Comparison of ENCODE assay signal across 10 mouse cellular contexts in genomic region chr15:103308056-103308875, GRCm38 (mm10). TPM values are rescaled to one million over a fixed set of nuclear protein-coding genes. Genes with fewer than 3 reads are reported as not detected.
A peak's percentile ranks its signal among the peaks of the same experiment; 100 is the strongest.
DNase-seq lines count a peak whose midpoint lies in the region; ATAC-seq lines count a peak whose summit lies in the region.
"Had no signal": no experiment of that assay in that cellular context is flagged by ENCODE, and none has a peak within 500 bp of the region (broad histone marks: within the 10 kb centered on the region; RNA-seq: fewer than 3 reads in every experiment).

No protein-coding gene starts in this region.

- H3K4me2 ChIP-seq in embryonic facial prominence, embryonic 14.5 days (ENCODE audit: low read depth, low read length), result peak overlapping the region; percentile 13; the same call in 1 of the 2 replicates

- no peaks in the 10 kb centered on the region for H3K36me3 ChIP-seq in embryonic facial prominence, embryonic 14.5 days (ENCODE audit: control insufficient read depth, insufficient read depth, low read length)

- H3K4me3 ChIP-seq in embryonic facial prominence, embryonic 14.5 days (ENCODE audit: low read depth, low read length), result no peak overlapping the region

- H3K4me1 ChIP-seq in embryonic facial prominence, embryonic 14.5 days (ENCODE audit: control insufficient read depth, insufficient read depth, low read length), result peaks cover 22% of the 10 kb centered on the region

- no peak for ATAC-seq in embryonic facial prominence, embryonic 14.5 days (ENCODE audit: low read depth)
- ATAC-seq in erythroid progenitor cell, adult 5-6 weeks (replicated peaks; ENCODE audit: low FRiP score, poor library complexity, severe bottlenecking), result no peak

- 46% methylated on average over 28 of the region's 28 CpGs for WGBS in embryonic facial prominence, embryonic 14.5 days

- DNase-seq in heart, adult 11 months, result peak; percentile 91
- DNase-seq in heart, adult 8-10 months (ENCODE audit: low spot score), result no peak
- no peak for DNase-seq in embryonic facial prominence, embryonic 14.5 days (ENCODE audit: low spot score)
- peak; percentile 50 for DNase-seq in kidney, adult 9 months
- peak; percentile 44 for DNase-seq in lung, postnatal 14 days
- DNase-seq in frontal cortex, postnatal 14 days (ENCODE audit: low spot score in 2 of 2), result no peak
- no peak for DNase-seq in gastrocnemius, adult 8-10 months (ENCODE audit: low spot score in 2 of 2)

- H3K27me3 ChIP-seq in embryonic facial prominence, embryonic 14.5 days (replicated peaks; ENCODE audit: control insufficient read depth, insufficient read depth, low read length), result no peaks in the 10 kb centered on the region

- H3K9me3 ChIP-seq in embryonic facial prominence, embryonic 14.5 days (ENCODE audit: control insufficient read depth, low read length), result no peaks in the 10 kb centered on the region

- no peak overlapping the region for H3K27ac ChIP-seq in embryonic facial prominence, embryonic 14.5 days (replicated peaks; ENCODE audit: low read depth, low read length)

- 0 out of 2 replicates have a peak overlapping the region, but pooled peaks have one; percentile 34 for H3K9ac ChIP-seq in embryonic facial prominence, embryonic 14.5 days (ENCODE audit: low read depth, low read length)

RNA-seq across cellular contexts. Expression of gene Gpr84, which starts 2.1 kb away (rescaled TPM):
- total RNA-seq in heart, adult 8-10 months (2022), result not detected
- 0.13 and 0.47 TPM in 2 replicates for polyA plus RNA-seq in embryonic facial prominence, embryonic 14.5 days (2014; fragmentation: Nextera tagmentation; extraction: Ambion mirVana)
- total RNA-seq in erythroid progenitor cell, adult 5-6 weeks (2015; ENCODE audit: low replicate concordance), result 0.72 TPM in 1 of 2 replicates, not detected in the other
- total RNA-seq in erythroid progenitor cell, adult 5-6 weeks (2017; ENCODE audit: low replicate concordance), result 3.9 TPM in 1 of 2 replicates, not detected in the other
- total RNA-seq in gastrocnemius, adult 8-10 months (2022), result not detected
- total RNA-seq: heart, postnatal 10 days had no signal

RNA-seq across cellular contexts. Expression of gene Zfp385a, which starts 31.6 kb away (rescaled TPM):
- 1 to 10 TPM; 6.7 to 9.5 (median 8.8) TPM for total RNA-seq in heart, adult 8-10 months (2022)
- polyA plus RNA-seq in embryonic facial prominence, embryonic 14.5 days (2014; fragmentation: Nextera tagmentation; extraction: Ambion mirVana), result 18.4 and 19.0 TPM in 2 replicates
- total RNA-seq in erythroid progenitor cell, adult 5-6 weeks (2015; ENCODE audit: low replicate concordance), result 4.2 and 6.5 TPM in 2 replicates
- 0.30 and 0.77 TPM in 2 replicates for total RNA-seq in erythroid progenitor cell, adult 5-6 weeks (2017; ENCODE audit: low replicate concordance)
- 1 to 10 TPM; 5.7 to 6.4 (median 5.9) TPM for total RNA-seq in gastrocnemius, adult 8-10 months (2022)

RNA-seq across cellular contexts. Expression of gene Copz1, which starts 35.8 kb away (rescaled TPM):
- 10 to 100 TPM; 48.9 to 55.0 (median 49.4) TPM for total RNA-seq in heart, adult 8-10 months (2022)
- 274 and 289 TPM in 2 replicates for polyA plus RNA-seq in embryonic facial prominence, embryonic 14.5 days (2014; fragmentation: Nextera tagmentation; extraction: Ambion mirVana)
- 158 and 167 TPM in 2 replicates for total RNA-seq in erythroid progenitor cell, adult 5-6 weeks (2015; ENCODE audit: low replicate concordance)
- 37.6 and 42.4 TPM in 2 replicates for total RNA-seq in erythroid progenitor cell, adult 5-6 weeks (2017; ENCODE audit: low replicate concordance)
- total RNA-seq in gastrocnemius, adult 8-10 months (2022), result 10 to 100 TPM; 34.7 to 39.4 (median 35.6) TPM

RNA-seq across cellular contexts. Expression of gene Nfe2, which starts 50.1 kb away (rescaled TPM):
- 1 to 10 TPM in 2 of 4 experiments, under 1 TPM in 2; 0.31 to 2.6 (median 0.88) TPM for total RNA-seq in heart, adult 8-10 months (2022)
- 2.1 and 2.5 TPM in 2 replicates for polyA plus RNA-seq in embryonic facial prominence, embryonic 14.5 days (2014; fragmentation: Nextera tagmentation; extraction: Ambion mirVana)
- 368 and 436 TPM in 2 replicates for total RNA-seq in erythroid progenitor cell, adult 5-6 weeks (2015; ENCODE audit: low replicate concordance)
- 353 and 370 TPM in 2 replicates for total RNA-seq in erythroid progenitor cell, adult 5-6 weeks (2017; ENCODE audit: low replicate concordance)
- total RNA-seq in gastrocnemius, adult 8-10 months (2022), result not detected
- total RNA-seq: CH12.LX had no signal

RNA-seq across cellular contexts. Expression of gene Itga5, which starts 58.3 kb away (rescaled TPM):
- 10 to 100 TPM; 27.8 to 40.2 (median 33.7) TPM for total RNA-seq in heart, adult 8-10 months (2022)
- 63.4 TPM in 2 replicates for polyA plus RNA-seq in embryonic facial prominence, embryonic 14.5 days (2014; fragmentation: Nextera tagmentation; extraction: Ambion mirVana)
- 2.2 and 5.0 TPM in 2 replicates for total RNA-seq in erythroid progenitor cell, adult 5-6 weeks (2015; ENCODE audit: low replicate concordance)
- 0.15 and 0.39 TPM in 2 replicates for total RNA-seq in erythroid progenitor cell, adult 5-6 weeks (2017; ENCODE audit: low replicate concordance)
- 1 to 10 TPM; 4.0 to 4.9 (median 4.5) TPM for total RNA-seq in gastrocnemius, adult 8-10 months (2022)

Comparison
In these comparisons a context has a peak if more than half of its experiments do, and no peak if none do; other contexts are left out.
1. DNase-seq: peak in heart, adult 11 months (single experiment), kidney, adult 9 months (single experiment) and lung, postnatal 14 days (single experiment); none in heart, adult 8-10 months (single experiment), embryonic facial prominence, embryonic 14.5 days (single experiment), frontal cortex, postnatal 14 days (0 of 2) and gastrocnemius, adult 8-10 months (0 of 2).